Mouse (Mus musculus) liver, adult (tissue): Measurements from ENCODE around the gene Ms4a5.

Source experiments
- GATA4 ChIP-seq: IDR thresholded peaks from 2 replicates; pipeline ENCODE4 v1.6.1; 2014; ENCODE audit warnings: mild to moderate bottlenecking, low read length; ENCODE audit not compliant: insufficient replicate concordance

The Ms4a5 gene

DNA sequence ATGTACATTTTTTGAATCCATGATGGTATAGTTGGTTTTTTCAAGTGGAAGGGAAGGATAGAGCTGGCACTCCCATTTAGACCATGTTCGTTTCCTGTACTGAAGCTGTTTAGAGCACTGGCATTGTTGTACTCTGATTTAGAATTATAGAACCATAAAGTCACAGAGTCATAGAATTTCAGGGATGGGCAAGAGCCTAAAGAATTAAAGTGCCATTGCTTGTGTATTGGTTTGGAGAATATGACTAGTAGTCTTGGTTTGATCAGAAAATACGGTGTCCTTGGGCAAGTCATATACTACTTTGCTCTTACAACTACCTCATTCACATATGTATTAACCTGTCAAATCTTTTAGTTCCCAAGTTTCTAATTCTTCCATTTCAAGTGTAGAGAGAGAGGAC is at the start of gene Ms4a5:
Gene Ms4a5, minus strand, starts transcription at position 101 of the 400 bp plus-strand sequence.
- TF ChIP-seq GATA4, result no peak

DNA sequence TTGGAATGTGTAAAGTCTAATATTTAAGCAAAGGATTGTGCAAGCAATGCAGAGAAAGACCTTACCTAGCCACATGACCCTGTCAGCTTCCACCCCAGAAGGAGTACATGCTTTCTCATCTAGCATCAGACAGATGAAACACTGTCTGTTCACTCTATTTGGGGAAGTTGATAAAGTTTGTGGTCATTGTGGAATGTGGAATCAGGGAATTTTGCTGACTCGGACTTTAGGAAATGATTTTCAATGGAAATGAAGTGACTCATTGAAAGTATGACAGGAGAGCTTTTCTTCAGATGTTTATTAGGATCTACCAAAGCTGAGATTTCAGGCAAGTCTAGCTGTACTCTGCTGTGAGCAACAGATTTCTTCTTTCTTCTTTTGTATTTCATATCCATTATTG is 37.5 kb upstream of the Ms4a5 start:
- TF ChIP-seq GATA4, result no peak

DNA sequence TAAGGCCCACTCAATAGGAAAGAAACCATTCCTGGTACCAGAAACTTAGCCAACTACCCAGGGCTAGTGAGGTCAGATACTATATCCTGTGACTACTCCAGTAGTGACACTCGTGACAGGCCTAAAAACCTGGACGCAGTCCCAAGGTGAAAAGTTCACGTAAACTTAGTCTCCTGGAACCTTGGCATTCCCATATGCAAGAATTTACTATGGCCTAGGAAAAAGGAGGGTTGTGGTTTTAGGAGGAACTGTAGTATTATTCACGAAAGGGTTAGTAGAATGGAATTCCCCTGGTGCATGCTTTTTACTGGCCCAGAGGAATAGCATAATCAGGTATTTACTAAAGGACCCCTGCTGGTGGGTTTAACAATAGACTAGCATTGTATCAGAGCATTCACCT is 33.1 kb upstream of the Ms4a5 start:
- TF ChIP-seq GATA4, result no peak

DNA sequence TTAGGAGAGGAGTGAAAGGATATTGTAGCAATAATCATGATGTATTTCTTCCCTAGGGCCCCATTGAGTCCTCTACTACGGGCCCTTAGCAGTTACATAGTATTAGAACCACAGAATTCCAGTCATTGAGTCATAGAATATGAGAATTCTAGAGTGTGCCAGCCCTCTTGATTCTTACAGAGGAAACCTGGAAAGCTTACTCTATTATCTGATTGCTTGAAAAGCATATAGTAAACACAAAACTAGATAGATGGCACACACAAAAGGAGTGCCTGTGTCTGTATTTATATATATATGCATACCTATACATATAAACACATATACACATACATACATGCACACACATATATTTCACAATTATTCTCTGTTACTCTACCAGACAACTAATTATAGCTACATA is 30.7 kb upstream of the Ms4a5 start, which contains the start of gene Ms4a14:
Gene Ms4a14, minus strand, starts transcription at position 101 of the 400 bp plus-strand sequence.
- no peak for TF ChIP-seq GATA4

DNA sequence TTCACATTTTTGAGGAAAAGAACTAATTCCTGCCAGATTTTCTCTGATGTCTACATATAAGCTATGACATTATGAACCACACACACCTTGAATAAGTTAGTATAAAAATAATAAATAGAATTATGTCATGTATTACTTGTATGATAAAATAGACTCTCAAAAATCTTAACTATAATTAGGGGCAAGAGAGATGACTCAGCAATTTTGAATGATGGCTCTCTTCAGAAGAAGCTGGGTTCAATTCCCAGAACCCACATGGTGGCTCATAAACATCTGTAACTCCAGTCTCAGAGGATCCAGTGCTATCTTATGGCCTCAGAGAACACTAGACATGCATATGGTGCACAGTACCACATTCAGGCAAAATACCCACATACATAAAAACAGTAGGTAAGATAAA is 25.2 kb upstream of the Ms4a5 start:
- no peak for TF ChIP-seq GATA4

DNA sequence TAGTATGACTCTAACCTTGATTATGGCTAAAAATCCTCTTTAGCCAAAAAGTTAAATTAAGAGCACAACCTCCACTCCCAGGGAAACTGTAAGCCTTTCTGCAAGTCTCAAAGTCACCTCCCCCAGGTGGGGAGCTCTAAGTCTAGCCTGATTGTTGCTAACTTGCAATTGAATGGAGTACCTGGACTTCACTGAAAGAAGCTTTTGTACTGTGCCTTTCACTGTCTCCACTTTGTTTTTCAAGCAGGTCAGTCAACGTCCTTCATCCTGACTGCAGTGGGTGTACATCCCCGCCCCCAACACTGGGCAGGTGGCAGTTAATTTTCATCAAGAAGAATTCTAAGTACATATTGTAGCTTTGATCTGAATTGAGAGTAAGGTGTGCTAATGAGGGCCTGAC is 15.3 kb upstream of the Ms4a5 start:
- TF ChIP-seq GATA4, result no peak

DNA sequence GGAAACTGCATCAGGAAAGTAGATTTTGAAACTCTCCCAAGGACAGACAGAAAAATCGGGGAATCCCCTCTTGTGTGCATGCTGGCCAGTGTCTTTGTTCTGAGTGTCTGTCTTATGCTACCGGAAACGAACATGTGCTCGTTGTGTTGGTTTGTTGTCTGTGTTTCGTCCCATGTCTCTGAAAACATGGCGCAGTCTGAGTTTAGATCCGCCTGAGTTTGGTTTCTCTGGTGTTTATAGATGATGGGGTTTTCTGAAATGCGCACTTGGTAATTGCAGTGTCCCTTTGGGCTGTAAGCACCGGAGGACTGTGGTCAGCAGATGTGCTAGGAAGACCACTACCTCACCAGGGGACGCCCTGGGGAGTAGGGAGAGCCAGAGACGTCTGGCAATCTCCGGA is 9.3 kb upstream of the Ms4a5 start:
- no peak for TF ChIP-seq GATA4

DNA sequence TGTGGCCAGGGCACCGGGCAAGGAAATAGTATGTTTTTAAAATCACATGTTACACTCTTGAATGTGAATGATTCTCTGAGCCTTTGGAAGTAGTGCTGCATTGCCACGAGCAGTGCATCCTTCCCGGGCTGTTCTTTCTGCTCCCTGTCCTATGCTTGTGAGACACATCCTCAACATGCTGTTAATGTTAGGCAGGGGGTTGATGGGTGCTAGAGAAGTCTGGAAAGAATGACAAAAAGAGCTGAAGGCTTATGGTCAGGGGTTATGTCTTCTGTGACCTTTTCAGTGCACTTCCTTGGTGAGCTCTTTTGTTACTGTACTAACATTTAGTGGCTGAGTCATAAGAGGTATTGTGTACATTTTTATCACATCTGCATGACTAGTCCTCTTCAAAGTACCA is 3.5 kb downstream of the Ms4a5 start:
- no peak for TF ChIP-seq GATA4

DNA sequence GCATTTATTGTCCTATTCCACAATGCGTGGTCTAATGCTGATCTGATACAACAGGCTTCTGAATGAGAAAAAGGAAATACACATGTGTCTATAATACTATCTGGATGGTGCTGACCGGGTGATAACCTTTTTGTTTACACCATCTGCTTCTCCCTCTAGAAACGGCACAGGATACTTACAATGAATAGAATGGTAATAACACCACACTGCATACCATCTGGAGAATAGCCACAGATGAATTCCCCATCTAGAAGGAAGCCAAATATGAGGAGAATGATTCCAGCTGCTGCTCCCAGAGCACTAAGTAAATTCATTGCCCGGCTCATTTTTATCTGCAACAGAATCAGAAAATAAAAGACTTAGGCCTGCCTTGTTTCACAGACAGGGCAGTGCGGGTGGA is 7.2 kb downstream of the Ms4a5 start:
- no peak for TF ChIP-seq GATA4

DNA sequence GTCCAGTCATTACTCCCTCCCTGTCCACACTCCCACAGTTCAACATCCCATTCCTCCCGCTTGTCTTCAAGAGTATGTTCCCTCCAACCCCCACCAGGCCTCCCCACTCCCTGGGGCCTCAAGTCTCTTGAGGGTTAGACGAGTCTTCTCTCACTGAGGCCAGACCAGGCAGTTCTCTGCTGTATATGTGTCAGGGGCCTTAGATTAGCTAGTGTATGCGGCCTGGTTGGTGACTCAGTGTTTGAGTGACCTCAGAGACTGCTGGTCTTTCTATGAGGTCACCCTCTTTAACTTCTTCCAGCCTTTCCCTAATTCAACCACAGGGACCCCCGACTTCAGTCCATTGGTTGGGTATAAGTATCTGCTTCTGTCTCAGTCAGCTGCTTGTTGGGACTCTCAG is 16.7 kb downstream of the Ms4a5 start:
- no peak for TF ChIP-seq GATA4

DNA sequence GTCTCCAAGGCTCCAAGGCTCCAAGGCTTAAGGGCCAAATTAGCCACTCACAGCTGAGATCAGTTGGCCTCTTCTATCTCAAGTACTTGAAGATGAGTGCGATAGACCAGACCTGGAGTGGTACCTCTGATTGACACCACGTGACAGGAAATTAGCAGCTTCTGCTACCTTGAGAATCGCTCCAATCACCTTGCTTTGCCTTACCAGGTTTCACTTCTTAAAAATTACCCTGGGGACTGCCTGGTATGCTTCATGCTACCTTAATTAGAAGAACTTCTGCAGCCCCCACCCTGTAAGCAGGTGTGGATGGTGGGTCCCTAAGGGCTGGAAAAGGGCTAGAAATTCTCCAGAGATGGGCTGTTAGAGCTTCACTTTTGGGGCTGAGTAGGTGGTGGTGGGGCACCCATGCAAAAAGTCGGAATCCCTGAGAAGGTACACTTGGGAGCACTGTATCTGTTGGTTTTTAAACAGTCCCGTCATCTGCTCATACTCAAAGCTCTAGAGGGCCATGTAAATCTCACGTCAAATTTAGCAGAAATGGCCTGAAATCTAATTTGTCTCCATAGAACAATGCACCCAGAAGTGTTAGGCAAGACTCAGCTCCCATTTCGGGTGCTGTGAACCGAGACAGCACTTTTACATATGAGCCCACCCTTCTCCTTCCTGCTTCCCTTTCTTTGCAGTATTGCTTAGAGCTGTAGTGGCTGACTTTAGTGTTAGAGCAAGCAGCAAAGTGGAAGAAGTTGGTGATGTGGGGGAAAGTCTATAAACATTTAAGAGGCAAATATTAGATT is 17.4 kb downstream of the Ms4a5 start, which contains the start of gene Ms4a1:
Gene Ms4a1, minus strand, starts transcription at position 190 of the 794 bp plus-strand sequence.
- TF ChIP-seq GATA4, result no peak

DNA sequence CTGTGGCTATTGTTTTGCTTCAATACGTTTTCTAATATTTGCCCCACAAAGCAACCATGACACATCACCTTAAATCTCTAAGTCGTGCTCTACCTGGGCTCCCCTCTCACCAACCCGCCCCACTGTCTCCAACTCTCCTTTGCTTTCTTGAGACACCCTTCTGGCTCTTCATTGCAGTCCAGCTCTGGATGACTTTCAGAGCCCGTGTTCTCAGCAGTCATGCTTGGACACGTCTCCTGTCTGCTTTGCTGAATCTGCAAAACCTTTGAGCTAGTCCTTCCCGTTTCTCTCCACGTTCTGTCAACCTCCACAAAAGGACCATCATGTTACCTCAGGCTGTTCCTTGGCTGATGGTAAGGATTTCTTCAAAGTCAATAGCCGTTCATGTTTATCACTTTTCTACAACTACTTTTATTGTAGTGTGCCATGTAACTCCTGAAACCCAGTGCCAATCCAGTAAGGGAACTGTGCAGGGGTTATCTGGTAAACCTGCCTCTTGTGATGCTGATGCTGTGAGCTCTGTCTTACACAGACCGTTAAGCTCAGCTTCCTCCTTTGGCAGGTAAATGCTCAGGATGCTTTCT is 19.0 kb downstream of the Ms4a5 start:
- no peak for TF ChIP-seq GATA4

DNA sequence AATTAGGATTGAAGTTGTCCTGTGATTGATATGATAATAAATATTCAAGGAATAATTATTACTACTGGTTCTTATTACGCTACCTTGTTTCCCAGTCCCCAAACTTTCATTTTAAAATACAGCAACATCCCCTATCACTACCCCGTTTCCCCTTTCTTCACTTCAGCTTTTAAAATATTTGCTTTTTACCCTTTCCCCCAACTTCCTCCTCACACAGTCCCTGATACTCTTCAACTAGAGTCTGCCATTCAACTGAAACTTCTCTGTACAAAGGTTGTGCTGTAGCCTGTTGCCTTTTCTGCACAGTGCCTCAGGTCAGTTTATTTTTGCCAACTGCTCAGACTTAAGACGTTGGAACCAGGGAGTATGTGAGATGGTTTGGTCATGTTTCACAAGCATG is 20.1 kb downstream of the Ms4a5 start:
- TF ChIP-seq GATA4, result no peak

DNA sequence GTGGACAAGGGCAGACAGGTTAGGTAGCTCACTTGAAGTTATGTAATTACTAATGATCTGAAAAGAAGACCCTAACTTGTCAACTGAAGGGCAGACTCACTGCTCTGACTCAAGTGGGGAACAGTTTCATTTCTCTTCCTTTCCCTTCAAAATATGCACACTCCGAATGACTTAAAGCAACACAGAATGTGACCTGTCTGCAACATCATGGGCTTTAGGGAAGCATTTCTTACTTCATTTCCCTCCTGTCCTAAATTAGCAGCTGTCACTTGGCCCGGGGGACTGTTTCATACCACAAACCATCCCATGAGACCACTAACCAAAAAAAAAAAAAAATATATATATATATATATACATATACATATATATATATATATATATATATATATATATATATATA is 22.2 kb downstream of the Ms4a5 start:
- no peak for TF ChIP-seq GATA4

DNA sequence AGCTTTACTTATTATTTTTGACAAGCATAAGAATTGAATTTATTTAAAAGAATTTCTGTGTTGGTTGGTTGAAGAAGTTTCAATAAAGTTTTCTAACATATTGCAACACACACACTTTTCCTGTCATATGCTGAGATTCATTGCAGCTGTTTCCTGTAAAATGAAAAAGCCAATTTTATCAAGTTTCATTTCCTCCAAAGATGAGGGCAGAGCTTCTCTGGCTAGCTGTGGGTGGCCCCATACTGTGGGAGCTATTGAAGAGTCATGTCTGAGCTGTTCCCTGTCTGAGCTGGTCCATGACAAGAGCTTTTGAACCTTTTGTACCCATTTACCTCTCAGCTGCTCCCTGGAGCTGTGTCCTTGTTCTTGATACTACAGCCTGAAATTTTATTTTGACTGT is 39.4 kb downstream of the Ms4a5 start:
- TF ChIP-seq GATA4, result no peak

DNA sequence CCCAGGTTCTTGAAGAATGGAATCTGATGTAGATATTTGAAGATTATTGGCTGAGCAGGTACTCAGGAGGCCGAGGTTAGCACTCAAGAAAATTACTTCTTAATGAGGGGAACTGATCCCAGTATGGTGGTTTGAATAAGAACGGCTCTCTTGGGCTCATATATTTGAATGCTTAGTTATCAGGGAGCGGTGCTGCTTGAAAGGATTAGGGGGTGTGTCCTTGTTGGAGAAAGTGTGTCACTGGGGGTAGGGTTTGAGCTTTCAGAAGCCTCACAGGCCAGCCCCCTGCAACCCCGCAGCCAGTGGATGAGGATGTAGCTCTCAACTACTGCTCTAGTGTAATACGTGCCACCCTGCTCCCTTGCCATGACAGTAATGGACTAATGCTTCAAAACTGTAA is 41.1 kb downstream of the Ms4a5 start:
- TF ChIP-seq GATA4, result no peak

DNA sequence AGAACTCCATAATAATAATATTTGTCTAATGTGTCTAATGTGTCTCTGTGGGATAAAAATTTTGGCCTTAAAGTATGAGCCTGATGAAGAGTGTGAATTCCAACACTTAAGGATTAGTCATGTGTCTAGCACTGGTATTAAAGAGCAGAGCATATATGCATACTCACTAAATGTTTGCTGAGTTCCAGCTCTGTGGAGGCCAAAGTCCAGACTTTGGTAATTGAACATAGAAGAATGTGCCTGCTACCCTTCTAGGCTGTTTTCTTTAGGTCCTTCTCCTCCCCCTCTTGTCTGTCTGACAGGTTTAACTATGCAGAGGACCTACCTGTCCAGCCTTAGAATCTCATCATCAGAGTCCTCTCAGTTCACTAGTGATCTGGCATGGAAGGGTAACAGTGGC is 47.9 kb downstream of the Ms4a5 start:
- TF ChIP-seq GATA4, result no peak
